Mouse (Mus musculus) urinary bladder, adult 18-20 months (tissue): Measurements from ENCODE around the gene Slc2a10.
A peak's percentile ranks its signal among the peaks of the same experiment; 100 is the strongest.

ENCODE experiments used
- DNase-seq, 2 experiments: peaks; one replicate each; pipeline ENCODE4 v3.0.0; 2022; ENCODE audit warnings: low spot score in 2 of 2, mixed read lengths in 2 of 2

Gene Slc2a10

DNA sequence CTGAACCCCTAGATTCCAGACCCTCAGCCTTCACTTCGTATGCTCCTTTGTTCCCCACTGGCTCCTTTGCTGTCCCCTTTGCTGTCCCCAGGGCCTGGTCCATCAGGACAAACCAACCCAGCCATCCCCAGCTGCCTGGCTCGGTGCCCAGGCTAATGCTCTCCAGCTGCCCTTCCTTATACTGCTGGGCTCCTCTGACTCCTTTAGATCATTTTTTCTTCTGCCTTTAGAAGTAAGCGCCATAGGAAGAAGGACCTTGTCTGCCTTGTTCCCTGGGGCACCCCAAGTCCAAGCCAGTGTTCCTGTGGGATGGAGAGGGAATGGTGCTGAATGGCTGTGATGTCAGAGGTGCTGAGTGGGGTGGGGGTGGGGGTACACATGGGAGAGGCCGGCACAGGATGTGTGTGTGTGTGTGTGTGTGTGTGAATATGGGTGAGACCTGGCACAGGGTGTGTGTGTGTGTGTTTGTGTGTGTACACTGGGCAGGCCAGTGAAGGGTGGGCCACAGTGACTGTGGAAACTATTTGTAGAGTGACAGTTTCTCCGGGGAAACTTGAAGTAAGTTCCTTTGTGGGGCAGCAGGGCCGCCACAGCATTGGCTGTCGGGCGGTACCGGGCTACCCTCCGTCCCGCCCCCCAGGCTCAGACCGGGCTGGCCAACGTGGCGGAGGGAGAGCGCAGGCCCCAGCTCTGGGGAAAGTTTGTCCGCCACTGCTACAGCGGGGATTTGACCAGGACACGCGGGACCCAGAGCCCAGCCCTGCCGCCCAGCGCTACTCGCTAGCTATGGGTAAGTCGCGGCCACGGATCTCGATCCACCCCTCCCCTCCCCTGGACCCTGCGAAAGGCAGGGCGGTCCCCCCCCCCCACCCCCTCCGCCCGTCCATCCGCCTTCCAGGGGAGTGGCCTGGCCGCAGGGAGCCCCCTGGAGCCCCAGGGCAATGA, at the start of gene Slc2a10:
TSS of gene Slc2a10 (plus strand) at position 529 of the 945 bp plus-strand sequence.
- peak; percentile 18 to 20 for DNase-seq

DNA sequence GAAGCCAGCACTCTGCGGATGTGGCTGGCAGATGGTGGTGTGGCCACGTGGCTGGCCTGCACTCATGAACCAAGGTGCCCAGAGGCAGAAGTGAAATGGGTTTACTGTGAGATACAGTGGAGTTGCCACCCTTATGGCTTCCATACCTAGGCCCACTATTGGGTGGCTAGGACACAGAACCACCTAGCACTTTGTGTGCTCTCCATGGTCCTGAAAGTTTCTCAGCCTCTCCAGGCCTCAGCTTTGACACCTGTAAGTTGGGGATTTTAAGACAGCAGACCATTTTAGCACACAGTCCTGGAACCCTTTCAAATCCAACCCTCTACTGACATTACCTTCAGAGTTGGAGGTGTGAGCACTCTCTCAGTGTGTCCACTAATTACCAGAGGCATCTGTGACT, 46.9 kb upstream of the Slc2a10 start:
- DNase-seq = no peak

DNA sequence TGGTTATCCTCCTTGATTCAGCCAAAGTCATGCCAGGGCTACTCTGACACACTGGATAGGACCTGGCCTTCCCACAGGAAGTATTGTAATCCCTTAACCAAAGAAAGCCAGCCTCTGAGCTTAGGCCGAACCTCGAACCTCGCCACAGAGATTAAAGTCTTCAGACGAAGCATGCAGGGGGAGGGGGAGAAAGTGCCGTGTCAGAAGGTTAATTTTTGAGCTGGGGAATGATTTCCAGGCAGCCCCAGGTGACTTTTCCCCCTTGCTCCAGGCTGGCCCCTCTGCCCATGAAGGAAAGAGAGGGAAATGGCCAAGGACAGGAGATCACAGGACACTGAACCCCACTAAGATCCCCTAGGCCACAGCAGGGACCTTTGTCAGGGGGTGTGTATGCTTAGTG, 45.4 kb upstream of the Slc2a10 start:
- DNase-seq = no peak

DNA sequence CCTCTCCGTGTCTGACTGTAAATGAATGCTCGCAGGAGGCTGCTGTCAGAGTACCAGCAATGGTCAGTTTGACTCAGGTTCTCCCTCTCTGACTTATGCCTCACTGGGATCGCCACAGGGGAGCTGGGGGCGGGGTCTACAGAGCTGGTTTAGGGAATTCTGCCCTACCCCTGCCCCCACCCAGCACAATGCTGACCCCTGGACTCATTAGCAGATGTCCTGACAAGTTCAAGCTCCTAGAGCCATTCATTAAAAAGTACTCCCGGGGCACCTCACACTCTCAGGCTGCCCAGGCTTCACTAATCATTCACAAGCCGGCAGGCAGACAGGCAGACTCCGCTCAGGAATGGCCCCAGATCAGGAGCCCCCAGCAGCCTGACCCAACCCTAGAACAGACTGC, 43.9 kb upstream of the Slc2a10 start:
- DNase-seq = no peak

DNA sequence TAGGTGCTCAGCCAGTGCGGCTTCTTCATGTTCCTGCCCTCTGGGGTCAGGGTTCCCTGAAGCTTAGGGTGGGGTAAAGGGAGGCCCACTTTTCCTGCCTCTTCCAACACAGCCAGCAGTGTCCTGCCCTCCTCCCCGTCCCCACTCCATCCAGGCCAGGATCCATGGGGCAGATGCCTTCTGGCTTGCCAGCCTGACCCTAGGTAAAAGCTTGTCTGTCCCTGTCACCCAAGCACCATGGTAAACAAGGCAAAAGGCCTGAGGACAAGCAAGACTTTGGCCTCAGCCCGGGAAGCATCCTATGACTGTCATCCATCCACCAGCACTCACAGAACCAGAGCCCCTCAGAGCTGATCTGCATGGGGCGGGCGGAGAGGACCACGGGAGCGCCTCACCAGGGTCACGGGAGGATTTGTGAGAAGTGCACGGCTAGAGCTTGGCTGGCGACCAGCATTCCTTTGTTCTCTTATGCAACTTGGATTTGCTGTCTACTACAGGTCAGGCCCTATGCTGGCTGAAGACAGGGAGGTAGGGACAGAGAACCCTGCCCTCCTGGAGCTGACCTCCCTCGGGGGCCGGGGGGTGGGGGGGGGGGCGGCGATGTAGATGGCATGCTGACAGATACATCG, 35.6 kb upstream of the Slc2a10 start:
- no peak for DNase-seq

DNA sequence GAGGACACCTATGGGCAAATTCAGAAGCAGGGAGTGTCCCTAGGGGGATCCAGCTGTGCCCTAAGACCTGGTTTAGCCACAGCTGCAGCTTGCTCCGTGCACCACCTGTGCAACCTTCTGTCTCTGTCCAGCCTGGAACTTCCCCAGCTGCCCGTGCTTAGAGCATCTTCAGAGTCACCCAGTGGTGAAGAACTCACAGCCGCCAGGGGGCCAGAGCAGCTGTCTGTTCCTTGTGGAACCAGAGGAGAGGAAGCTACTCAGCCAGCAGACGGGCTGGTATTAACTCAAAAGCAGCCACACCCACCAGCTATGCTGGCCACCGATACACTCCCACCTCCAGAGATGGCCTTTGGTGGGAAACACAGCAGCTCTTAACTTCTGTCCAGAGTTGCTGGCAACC, 33.4 kb upstream of the Slc2a10 start:
- DNase-seq = no peak

DNA sequence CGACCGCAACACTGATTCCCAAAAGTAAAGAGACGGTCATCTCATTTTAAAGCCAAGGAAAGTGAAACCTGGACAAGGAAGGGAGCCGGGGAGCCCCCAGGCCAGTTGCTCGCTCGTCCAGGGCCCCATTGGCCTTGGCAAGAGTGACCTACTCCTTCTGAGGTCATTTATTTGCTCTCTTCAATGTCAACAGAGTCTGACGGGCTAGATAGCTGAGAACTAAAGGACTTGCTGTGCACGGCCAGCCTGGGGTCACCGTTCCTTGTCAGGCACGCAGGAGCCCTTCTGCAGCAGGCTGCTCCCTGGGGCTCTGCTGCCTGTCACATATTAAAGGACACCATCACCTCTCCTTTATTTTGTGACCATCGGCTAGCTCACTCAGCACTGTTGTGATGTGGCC, 31.6 kb upstream of the Slc2a10 start:
- no peak for DNase-seq

DNA sequence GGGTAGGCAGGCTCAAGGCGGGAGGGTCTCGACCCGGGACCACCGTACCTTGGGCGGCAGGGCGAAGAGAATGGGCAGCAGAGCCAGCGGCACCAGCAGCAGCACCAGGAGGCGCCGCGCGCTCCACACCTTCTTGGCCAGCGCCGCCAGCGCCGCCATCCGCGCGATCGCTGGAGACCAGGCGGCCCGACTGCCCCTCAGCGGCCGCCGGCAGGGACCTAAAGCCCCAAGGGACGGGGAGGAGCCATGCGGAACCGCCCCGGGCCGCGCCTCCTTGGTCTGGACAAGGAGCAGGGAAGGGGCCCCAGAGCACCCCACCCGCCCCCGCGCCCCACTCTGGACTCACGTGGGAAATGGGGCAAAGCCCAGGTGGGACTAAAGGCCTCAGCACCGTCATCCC, 30.6 kb upstream of the Slc2a10 start, which contains the start of gene Slc13a3:
TSS of gene Slc13a3 (minus strand) at position 228 of the 400 bp plus-strand sequence.
- DNase-seq = no peak

DNA sequence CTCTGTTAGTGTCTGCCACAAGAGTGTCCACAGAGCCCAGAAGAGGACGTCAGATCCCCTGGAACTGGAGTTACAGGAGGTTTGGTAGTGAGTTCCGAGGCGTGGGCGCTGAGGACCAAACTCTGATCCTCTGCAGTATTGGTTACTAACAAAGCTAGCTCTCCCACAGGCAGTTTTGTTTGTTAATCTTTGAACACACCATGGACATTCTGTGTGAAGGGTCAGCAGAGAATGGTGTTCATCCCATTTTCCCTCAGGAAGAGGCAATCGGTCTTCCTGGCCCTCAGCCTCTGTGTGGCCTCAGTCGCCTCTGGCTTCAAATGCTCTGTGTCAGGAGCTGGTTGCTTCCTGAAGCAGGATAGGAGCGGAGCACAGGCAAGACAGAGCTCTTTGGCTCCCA, 28.2 kb upstream of the Slc2a10 start:
- DNase-seq = no peak

DNA sequence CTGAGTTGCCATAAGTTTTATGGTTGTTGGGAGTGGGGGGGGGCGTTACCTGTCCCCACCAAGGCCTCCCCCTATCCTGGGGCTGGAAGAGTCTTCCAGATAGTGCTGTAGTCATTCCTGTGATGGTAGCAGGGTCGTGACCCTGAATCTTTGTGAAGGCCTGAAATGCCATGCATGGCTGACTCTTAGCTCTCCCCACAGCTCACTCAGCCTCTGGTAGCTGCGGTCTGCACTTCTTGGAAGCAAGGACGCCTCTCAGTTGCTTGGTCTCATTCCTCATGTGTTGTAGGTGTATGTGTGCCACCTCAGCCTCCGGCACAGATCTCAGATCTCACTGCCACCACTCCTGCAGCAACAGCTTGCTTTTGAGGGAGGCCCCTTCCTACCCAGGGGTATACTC, 27.7 kb upstream of the Slc2a10 start:
- no peak for DNase-seq

DNA sequence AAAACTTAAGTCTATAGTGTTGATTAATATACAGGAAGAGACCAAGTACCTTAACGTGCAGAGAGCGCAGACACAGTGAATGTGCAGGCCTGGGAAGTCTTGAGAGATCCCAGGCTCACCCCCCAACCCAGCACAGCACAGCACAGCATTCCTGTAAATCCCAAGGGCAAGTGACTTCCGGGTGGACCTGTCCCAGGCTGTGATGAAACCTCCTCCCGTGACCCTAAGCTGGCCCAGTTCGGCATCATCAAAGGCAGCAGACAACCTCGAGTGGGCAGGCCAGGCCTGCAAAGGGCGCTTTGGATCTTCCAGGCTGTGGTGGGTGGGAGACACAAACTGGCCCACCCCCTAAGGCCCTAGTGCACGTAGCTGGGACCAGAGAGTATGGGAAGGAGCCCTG, 21.6 kb upstream of the Slc2a10 start:
- DNase-seq = no peak

DNA sequence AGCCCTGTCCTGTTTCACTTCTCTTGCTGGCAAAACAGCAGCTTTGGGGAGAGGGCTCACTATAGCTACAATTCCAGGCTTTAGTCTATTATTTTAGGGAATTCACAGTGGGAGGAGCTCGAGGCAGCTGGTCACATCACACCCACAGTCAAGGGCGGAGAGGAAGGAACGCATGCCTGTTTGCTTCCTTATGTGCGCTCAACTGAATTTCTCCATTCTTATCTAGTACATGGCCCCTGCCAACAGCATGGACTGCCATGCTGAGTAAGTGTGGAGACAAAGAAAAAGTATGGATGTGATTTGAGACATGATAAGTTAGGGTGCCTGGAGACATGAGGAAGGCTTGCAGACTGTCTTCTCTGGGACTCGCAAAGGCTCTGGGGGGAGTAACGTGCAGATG, 19.4 kb upstream of the Slc2a10 start:
- no peak for DNase-seq

DNA sequence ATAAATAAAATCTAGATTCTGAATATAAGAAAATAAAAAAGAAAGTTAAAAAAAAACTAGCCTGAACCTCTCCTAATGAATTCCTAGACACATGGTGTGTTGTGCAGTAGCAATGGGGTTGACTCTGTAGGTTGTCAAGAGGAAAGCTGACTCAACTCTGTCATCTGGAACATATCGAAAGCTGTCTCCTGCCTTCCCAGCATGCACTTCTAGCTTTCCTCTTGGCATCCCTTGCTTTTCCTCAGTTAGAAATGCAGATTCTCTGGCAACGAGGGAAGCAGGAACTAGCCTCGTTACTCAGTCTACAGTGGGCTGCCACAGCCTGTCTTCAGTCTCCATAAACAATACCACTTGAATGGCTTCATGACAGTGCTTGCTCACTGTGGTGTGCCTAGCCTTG, 17.8 kb upstream of the Slc2a10 start:
- DNase-seq = no peak

DNA sequence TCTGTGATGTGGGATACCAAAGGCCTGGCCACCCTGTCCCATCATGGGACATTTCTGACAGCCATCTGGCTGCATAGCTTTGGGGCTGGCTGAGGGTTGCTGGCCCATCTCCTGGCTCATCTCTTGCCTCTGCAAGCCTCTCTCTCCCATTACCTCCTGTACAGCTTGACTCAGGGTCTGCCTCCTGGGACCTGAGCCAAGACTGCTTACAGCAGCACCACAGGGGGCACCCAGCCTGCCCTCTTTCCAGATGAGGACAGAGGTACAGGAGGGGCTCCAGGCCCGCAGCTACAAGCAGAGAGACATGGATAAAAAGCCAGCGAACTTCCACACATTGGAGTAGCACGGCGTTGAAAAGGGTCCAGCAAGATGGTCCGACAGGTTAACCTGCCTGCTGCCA, 17.2 kb upstream of the Slc2a10 start:
- no peak for DNase-seq

DNA sequence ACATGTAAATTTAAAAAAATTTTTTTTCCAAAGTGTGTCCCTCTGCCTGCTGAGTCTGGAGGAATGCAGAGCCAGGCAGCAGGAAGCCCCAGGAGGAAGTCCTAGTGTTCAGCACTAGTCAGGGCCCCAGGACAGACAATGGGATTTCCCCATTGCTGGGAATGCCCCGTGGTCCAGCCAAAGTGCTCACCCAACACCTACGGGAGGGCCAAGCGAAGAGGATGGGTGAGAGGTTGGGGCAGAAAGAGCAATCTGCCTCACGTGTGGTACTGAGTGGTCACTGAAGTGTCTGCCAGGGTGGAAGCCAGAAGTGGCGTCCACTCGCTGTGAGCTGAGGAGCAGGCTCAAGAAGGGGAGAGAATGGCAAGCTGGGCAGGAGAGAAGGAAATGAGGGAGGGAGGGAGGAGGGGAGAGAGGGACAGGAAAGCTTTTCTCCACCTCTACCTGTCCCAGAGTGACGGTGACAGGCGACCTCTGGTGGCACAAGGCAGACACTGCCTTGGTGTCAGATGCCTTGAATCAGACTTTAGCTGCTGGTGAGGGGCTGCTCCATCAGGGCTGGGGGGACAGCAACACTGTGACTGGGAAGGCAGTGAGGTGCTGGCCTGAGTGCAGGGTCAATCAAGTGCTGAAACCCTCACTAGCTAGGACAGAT, 16.6 kb upstream of the Slc2a10 start:
- DNase-seq = peak in 1 of 2 experiments; percentile 15

DNA sequence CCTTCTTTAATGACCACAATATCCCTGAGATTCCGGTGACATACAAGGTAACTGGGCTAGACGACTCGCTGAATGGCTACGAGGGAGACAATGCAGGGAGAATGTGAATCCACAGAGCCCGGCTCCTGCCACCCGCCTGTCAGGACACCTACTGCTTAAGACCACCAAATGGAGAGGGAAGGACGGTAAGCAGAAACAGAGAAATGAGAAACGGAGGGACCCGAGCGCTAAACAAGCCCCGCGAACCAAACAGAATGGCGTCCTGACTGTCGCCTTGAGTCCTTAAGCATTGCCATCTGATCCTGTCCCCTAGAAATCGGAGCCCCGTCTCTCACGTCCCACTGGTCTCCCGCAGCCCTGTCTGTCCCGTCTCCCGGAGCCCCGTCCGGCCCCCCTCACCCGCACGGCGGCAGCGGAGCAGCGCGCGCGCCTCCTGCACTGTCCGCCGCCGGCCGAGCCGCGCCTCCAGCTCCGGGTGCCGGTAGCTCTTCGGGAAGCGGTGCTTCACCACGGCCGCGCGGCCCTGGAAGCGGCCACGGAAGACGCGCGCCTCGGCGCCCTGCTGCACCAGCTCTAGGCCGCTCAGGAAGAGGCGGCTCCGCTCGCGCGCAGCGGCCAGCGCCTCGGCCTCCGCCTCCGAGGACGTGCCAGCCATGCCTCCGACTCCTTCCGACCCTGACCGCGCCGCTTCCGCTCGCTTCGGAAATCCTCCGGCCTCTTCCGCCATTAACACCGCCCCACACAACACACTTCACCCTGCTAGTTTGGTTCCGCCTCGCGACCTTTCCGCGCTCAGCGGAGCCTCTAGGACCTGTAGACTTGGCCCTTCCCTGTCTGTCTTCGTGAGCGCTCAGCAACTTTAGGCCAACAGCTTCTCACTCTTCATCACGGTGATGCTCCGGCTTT, 10.7 kb upstream of the Slc2a10 start, which contains the start of gene Trp53rka:
TSS of gene Trp53rka (minus strand) at position 677 of the 906 bp plus-strand sequence.
- peak; percentile 78 to 81 for DNase-seq

DNA sequence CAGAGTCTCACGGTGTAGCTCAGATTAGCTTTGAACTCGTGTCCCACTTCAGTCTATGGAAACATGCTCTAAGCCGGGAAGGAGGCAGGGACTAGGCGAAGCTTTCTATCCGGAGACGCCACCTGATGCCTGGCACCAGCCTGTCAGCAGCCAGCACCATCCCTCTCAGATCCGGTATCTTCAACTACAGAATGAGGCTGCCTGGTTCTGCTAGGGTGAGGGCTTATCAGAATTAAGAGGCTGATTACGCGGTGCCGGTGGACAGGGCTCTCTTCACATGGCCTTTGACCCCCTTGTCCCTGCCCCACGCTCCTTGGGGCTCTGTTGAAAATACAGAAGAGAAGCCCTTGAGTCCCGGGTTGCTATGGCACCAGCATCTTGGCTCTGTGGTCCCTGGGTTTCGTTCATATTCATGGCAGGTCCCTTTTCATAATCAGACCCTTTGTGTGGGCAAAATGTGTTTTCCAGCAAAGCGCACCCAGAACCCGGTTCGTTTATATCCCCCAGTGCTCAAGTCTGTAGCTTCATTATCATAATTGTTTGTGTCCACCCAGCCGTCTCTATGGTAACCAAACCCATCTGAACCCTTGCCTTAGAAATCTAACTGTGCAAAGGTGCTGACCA, 9.9 kb upstream of the Slc2a10 start:
- peak in 1 of 2 experiments; percentile 14 for DNase-seq

DNA sequence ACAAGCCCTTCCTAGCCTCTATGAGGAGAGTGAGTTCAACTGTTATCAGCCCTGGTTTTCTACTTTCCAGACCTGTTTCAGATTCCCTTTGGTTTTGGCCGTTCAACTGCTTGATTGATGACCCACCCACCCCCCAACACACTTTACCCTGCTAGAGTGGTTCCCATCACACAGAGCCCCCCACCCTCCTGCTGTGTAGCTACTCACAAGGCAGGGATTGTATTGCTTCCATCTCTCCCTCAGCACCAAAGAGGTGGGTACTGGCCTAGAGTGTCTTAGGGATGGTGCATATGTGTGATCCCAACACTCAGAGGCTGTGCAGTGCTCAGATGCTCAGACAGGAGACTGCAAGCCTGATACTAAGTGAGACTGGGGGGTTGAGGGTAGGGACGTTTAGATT, 9.1 kb upstream of the Slc2a10 start:
- no peak for DNase-seq

DNA sequence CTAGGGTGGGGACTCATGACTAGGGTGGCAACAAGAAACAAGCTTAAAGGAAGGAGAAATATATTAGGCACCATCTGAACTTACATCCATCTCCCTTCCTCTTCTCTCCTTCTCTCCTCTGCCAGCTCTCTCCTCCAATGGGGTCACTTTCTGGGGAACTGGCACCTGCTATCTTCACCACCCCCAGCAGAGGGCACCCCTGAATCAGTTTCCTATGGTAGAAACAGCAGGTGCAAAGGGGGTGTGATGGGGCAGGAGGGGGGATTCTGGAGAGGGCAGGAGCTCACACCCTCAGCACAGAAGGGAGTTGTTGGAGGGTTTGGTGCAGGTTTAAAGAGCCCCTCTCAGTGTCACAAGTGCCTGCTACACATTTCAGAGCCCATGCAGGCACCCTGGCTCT, 7.3 kb upstream of the Slc2a10 start:
- DNase-seq = peak in 1 of 2 experiments; percentile 48

DNA sequence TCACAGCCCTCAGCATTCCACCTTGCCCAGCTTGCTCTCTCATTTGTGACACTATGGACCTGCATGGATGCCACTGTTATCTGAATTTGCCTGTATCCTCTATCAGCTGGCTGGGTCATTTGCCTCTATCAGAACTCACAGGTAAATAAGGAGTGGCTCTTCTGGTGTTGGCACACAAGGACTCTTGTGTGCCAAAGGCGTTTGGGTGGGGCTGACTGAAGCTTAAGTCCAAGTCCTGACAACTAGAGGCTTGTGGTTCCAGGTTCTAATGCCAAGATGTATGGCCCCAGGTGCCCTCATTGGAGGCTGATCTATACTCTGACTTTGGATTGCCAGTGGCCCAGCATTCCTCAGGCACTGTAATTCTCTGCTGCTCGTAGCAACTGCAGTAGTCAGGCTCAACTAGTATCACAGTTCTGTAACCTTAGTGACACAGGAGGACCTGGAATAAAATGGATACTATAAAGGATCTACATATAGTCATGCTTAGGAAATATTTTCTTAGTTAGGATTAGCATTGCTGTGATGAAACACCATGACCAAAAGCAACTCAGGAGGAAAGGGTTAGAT, 5.8 kb upstream of the Slc2a10 start:
- DNase-seq = no peak

DNA sequence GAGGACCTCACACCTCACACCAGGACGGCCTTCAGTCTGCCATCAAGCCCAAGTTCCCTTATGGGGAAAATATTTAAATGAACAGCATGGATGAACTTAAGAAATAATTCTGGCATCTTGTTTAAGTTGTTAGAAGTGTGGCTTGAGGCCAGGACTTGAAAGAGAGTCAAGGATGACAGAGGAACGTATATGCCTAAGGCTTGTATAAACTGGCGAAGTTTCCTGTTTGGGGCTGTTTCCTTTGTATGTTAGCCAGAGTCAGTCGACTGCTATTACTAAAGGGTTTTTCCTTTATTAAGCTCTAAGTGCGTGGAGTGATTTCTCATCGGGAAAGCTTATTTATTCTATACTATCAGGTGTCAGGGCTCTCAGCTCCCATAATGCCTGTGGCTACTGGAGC, 4.8 kb upstream of the Slc2a10 start:
- no peak for DNase-seq
